Mouse (Mus musculus) testis, postnatal 10 days (tissue): ENCODE measurements at regions not wholly inside any gene's neighbourhood (a gene's known extent, or its start where the extent isn't known, plus 50 kb on each side); places are given as distances from the start of the nearest gene placed in this dataset.
"Not testable (repeated sequence)": the region's sequence is repeated elsewhere in the genome, so short reads cannot be mapped to it uniquely, and the experiment has no call there.

ENCODE experiments used
- DNase-seq: peaks from one replicate; pipeline ENCODE4 v3.0.0; 2021; ENCODE audit warnings: low spot score

DNA sequence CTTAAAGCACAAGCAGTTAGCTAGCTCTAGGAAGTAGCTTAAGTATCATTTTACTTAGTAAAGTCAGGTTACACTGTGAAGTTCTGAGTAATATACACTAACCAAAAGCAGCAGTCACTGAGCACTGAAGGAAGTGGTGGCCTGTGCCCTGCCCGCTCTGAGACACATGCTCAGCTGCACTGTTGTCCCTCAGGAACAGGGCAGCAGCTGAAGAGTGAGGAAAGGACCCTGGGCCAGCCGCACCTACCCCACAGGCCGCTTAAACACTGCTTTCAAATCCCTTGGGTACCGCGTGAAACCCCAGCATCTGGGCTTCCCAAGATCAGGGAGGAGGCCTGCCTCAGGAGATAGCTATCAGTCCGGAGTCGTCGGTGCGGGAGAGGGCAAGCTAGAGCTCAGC lies 385.1 kb downstream of the Gm8797 start:
- not testable (repeated sequence) for DNase-seq

DNA sequence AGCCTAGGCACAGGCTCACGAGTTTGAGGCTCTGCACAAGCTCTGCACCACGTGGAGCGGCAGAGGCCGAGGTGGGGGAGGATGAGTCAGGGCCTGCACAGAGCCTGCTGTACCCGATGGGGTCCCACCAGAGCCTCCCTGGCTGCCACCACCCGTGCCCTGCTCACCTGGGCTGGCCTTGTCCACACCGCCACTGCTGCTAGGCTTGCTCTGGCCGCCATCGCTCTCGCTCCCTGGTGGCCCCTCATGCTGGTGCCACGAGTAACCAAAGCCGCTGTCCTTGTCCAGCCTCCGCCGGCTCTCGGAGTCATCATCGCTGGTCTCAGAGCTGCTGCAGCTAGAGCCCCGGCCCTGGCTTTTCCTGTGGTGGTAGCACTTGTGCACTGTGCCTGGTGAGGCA lies 386.8 kb downstream of the Gm8797 start:
- DNase-seq: peak; percentile 36

DNA sequence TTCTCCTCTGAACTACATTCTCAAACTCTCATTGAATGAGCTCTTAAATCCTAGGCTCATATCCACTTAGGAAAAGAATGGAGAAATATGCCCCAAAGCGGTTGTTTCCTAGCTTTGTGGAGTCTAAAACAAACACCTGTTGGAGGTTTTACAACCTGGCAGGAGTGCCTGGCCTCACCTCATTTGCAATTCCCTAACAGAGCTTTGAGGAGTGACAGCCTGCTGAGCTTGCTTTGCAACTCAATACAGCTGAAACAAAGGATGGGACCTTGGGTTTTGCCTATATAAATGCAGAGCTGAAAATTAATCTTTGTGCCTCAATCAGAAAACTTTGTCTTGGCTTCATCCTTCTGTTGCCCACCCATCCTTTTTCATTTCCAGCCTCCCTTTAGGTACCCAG lies 423.2 kb downstream of the Gm8797 start:
- DNase-seq: no peak

DNA sequence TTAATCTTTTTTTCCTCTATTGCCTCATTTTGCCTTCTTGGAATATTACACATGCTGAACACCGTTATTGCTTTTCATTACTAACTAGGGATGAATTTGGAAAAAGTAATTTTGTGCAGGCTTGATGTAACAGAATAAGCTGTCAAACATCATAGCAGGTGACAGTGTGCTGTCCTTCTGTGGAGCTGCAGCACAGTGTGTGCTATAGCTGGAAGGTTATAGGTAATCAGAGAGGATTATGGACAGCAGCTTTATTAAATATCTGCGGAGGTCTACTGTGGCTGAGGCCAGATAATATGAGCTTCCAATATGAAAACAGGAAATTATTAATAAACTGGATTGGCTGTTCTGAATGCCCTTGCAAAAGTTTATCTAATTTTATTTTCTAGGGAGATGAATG lies 431.9 kb downstream of the Gm8797 start:
- no peak for DNase-seq

DNA sequence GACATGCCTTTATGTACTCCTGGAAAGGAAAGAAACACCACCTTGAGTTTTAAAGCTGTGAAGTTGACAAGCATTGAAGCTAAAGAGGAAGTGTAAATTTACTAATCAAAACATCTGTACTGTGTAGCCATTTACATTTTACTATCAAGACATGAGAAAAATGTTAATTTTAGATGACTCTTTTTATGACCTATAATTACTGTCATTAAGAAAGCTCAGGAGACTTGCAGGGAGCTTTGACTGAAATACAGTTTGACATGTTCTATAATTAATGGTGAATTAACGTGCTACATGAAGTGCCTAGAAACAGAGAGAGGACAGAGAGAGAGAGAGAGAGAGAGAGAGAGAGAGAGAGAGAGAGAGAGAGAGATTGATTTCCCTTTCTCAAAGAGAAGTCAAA lies 432.8 kb downstream of the Gm8797 start:
- no peak for DNase-seq

DNA sequence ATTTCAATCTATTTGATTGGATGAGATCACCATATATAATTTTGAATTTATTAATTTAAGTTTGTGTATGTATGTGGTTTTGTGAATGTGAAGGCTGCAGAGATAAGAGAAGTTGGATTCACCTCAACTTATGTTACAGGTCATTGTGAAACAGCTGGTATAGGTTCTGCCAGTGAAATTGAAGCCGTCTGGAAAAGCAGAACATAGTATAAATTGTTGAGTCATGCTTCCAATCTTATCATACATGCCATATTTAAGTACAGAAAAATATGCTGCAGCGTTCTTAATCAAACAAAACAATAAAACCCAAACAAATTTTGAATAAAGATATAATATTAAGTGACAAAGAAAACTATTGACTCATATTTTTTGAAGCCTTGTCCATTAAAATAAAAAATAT lies 415.6 kb downstream of the 1700008P02Rik start:
- DNase-seq: no peak

DNA sequence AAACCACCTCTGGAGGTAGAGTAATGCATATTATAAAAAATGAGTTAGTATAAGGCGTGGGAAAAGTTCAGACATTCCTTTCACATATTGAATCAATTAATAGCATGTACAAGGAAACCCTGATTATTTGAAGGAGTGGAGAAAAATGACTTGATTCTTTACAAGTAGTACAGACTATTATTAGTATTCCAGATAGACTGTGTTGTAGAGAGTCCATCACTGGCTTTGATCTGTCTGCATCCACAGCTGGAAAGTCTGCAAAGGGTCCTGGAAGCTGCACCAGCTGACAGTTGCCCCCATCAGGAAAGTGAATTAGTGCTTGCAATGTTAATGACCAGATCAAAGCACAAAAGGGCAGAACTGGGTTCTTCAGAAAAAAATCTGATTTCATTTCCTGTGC lies 391.6 kb downstream of the 1700008P02Rik start:
- no peak for DNase-seq
